Mouse (Mus musculus): Measurements from ENCODE around the gene Olfr996. TPM values are rescaled to one million over a fixed set of nuclear protein-coding genes. Genes with fewer than 3 reads are reported as not detected.

Gene Olfr996
- polyA plus RNA-seq (2014; fragmentation: Illumina TruSeq; extraction: RNeasy Lipid Tissue Mini Kit (QIAGEN cat#74804); ENCODE audit: low replicate concordance): not detected

DNA sequence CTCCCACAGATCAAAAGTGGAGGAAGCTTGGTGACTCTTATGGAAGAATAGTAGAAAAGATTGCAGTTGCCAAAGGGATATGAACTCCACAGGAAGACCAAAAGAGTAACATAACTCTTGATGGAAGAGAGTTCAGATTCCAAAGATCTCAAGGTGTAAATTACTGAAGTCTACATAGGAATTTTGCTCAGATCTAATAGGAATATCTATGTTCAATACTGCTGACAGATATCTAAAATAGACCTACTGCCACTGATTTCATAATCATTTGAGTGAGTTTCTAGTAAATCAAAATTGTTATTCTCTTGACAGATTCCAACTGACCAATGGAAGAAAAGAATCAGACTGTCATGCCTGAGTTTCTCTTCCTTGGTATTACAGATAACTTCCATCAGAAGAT, at the start of gene Olfr996:
Olfr996 (plus strand) TSS at position 301 of the 400 bp plus-strand sequence.

DNA sequence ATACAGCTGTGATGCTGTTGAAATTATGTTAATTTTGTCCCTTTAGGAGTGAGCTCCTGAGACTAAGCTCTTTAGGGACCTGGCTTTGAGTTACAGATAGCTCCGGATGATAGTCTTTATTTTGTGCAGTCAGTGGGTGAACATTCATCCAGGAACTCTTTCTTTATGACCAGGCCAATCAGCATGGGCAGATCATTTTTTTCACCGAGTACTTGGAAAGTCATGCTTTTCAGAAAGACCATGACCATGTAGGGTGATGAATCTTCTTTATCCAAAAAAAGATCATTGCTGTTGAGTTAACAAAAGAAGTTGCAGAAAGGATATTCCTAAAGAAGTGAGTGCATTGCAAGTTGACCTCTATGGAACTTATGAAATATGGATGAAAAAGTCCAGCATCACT, 9.6 kb downstream of the Olfr996 start, which contains the start of gene Olfr998:
Olfr998 (plus strand) TSS at position 301 of the 400 bp plus-strand sequence.

GRCm38 (mm10) chr2:85611803-85612202, 32.8 kb downstream of the Olfr996 start, which contains the start of gene Olfr1000:
Olfr1000 (minus strand) TSS chr2:85611903.

Other genes with a start within 250 kb of the Olfr996 start
- gene Olfr987, start 239.9 kb upstream of the Olfr996 start, polyA plus RNA-seq (2014; fragmentation: Illumina TruSeq; extraction: RNeasy Lipid Tissue Mini Kit (QIAGEN cat#74804); ENCODE audit: low replicate concordance): not detected
- not detected for gene Olfr988, start 216.0 kb upstream of the Olfr996 start, polyA plus RNA-seq (2014; fragmentation: Illumina TruSeq; extraction: RNeasy Lipid Tissue Mini Kit (QIAGEN cat#74804); ENCODE audit: low replicate concordance)
- not detected for gene Olfr992, start 169.7 kb upstream of the Olfr996 start, polyA plus RNA-seq (2014; fragmentation: Illumina TruSeq; extraction: RNeasy Lipid Tissue Mini Kit (QIAGEN cat#74804); ENCODE audit: low replicate concordance)
- gene Olfr993, start 164.3 kb upstream of the Olfr996 start, polyA plus RNA-seq (2014; fragmentation: Illumina TruSeq; extraction: RNeasy Lipid Tissue Mini Kit (QIAGEN cat#74804); ENCODE audit: low replicate concordance): not detected
- not detected for gene Olfr994, start 142.8 kb upstream of the Olfr996 start, polyA plus RNA-seq (2014; fragmentation: Illumina TruSeq; extraction: RNeasy Lipid Tissue Mini Kit (QIAGEN cat#74804); ENCODE audit: low replicate concordance)
- gene Olfr995, start 135.6 kb upstream of the Olfr996 start, polyA plus RNA-seq (2014; fragmentation: Illumina TruSeq; extraction: RNeasy Lipid Tissue Mini Kit (QIAGEN cat#74804); ENCODE audit: low replicate concordance): not detected
- gene 4833423E24Rik, start 60.2 kb upstream of the Olfr996 start, polyA plus RNA-seq (2014; fragmentation: Illumina TruSeq; extraction: RNeasy Lipid Tissue Mini Kit (QIAGEN cat#74804); ENCODE audit: low replicate concordance): 0.22 TPM
- gene Olfr998, start 9.7 kb downstream of the Olfr996 start, polyA plus RNA-seq (2014; fragmentation: Illumina TruSeq; extraction: RNeasy Lipid Tissue Mini Kit (QIAGEN cat#74804); ENCODE audit: low replicate concordance): not detected
- not detected for gene Olfr1000, start 32.7 kb downstream of the Olfr996 start, polyA plus RNA-seq (2014; fragmentation: Illumina TruSeq; extraction: RNeasy Lipid Tissue Mini Kit (QIAGEN cat#74804); ENCODE audit: low replicate concordance)
- gene Olfr1002, start 71.5 kb downstream of the Olfr996 start, polyA plus RNA-seq (2014; fragmentation: Illumina TruSeq; extraction: RNeasy Lipid Tissue Mini Kit (QIAGEN cat#74804); ENCODE audit: low replicate concordance): not detected
- not detected for gene Olfr154, start 85.2 kb downstream of the Olfr996 start, polyA plus RNA-seq (2014; fragmentation: Illumina TruSeq; extraction: RNeasy Lipid Tissue Mini Kit (QIAGEN cat#74804); ENCODE audit: low replicate concordance)
- gene Olfr1006, start 99.6 kb downstream of the Olfr996 start, polyA plus RNA-seq (2014; fragmentation: Illumina TruSeq; extraction: RNeasy Lipid Tissue Mini Kit (QIAGEN cat#74804); ENCODE audit: low replicate concordance): not detected
- not detected for gene Olfr1008, start 110.2 kb downstream of the Olfr996 start, polyA plus RNA-seq (2014; fragmentation: Illumina TruSeq; extraction: RNeasy Lipid Tissue Mini Kit (QIAGEN cat#74804); ENCODE audit: low replicate concordance)
- not detected for gene Olfr1009, start 136.2 kb downstream of the Olfr996 start, polyA plus RNA-seq (2014; fragmentation: Illumina TruSeq; extraction: RNeasy Lipid Tissue Mini Kit (QIAGEN cat#74804); ENCODE audit: low replicate concordance)
- gene Olfr1012, start 183.6 kb downstream of the Olfr996 start, polyA plus RNA-seq (2014; fragmentation: Illumina TruSeq; extraction: RNeasy Lipid Tissue Mini Kit (QIAGEN cat#74804); ENCODE audit: low replicate concordance): not detected
- gene Olfr1013, start 187.9 kb downstream of the Olfr996 start, polyA plus RNA-seq (2014; fragmentation: Illumina TruSeq; extraction: RNeasy Lipid Tissue Mini Kit (QIAGEN cat#74804); ENCODE audit: low replicate concordance): not detected
- gene Olfr1014, start 193.5 kb downstream of the Olfr996 start, polyA plus RNA-seq (2014; fragmentation: Illumina TruSeq; extraction: RNeasy Lipid Tissue Mini Kit (QIAGEN cat#74804); ENCODE audit: low replicate concordance): not detected
- gene Olfr1015, start 202.8 kb downstream of the Olfr996 start, polyA plus RNA-seq (2014; fragmentation: Illumina TruSeq; extraction: RNeasy Lipid Tissue Mini Kit (QIAGEN cat#74804); ENCODE audit: low replicate concordance): not detected
- not detected for gene Olfr1016, start 223.3 kb downstream of the Olfr996 start, polyA plus RNA-seq (2014; fragmentation: Illumina TruSeq; extraction: RNeasy Lipid Tissue Mini Kit (QIAGEN cat#74804); ENCODE audit: low replicate concordance)
- gene Olfr1018, start 239.3 kb downstream of the Olfr996 start, polyA plus RNA-seq (2014; fragmentation: Illumina TruSeq; extraction: RNeasy Lipid Tissue Mini Kit (QIAGEN cat#74804); ENCODE audit: low replicate concordance): not detected

Measured in small intestine, adult 10 weeks (tissue).